12 mouse cellular contexts compared by ENCODE assay signal in the genomic region with DNA sequence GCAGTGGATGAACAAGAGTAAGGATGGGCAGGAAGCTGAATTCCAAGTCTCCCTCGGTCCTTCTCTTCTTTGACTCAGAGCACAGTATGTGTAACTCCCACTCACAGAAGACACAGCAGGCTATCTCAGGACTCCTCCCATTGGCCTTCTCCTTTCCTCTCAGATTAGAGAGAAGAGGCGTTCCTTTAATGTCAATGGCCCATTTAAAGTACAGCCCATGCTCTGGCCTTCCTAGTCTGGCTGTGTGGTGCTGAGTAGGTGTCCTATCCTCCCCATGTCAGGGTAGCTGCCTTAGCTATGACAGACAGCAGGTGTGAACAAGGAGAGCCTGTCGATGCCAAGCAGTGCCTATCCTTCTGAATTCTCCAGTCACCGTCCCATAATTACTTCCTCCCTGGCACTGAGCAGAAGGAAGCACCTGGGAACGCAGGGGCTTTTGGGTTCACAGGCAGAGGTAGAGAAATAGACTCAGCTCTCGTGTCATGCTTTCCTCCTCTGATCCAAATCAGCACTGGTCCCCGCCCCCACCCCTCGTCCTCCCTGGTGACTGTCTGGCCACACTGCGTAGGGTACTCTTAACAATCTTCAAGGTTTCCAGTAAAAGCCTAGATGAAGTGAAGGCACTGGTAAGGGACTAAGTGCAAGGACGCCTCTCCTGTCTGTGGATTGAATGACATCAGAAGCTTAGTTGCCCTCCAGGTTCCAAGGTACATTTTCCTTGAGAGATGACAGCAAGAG.
DNase-seq lines count a peak whose midpoint lies in the region; ATAC-seq and TF ChIP-seq lines count a peak whose summit lies in the region.
"Had no signal": no experiment of that assay in that cellular context is flagged by ENCODE, and none has a peak within 500 bp of the region (broad histone marks: within the 10 kb centered on the region; RNA-seq: fewer than 3 reads in every experiment).

No protein-coding gene starts in this region.

- peak overlapping the region; percentile 84 for H3K27ac ChIP-seq in forebrain, embryonic 16.5 days (ENCODE audit: low read length)
- no peak overlapping the region for H3K27ac ChIP-seq in limb, embryonic 13.5 days
- no peak overlapping the region for H3K27ac ChIP-seq in left cerebral cortex, adult 2 months
- H3K27ac ChIP-seq: liver, embryonic 12.5 days; macrophage had no signal

- H3K4me3 ChIP-seq in forebrain, embryonic 16.5 days (replicated peaks; ENCODE audit: low read length) = no peak overlapping the region
- no peak overlapping the region for H3K4me3 ChIP-seq in limb, embryonic 13.5 days
- no peak overlapping the region for H3K4me3 ChIP-seq in left cerebral cortex, adult 2 months
- H3K4me3 ChIP-seq: heart, embryonic 12.5 days; liver, embryonic 12.5 days had no signal

- no peak for ATAC-seq in forebrain, embryonic 16.5 days
- ATAC-seq in limb, embryonic 13.5 days (ENCODE audit: low FRiP score, low read depth) = no peak
- ATAC-seq: liver, embryonic 12.5 days had no signal

- 20% methylated on average over 10 of the region's 10 CpGs for WGBS in forebrain, embryonic 16.5 days
- 43% methylated on average over 10 of the region's 10 CpGs for WGBS in limb, embryonic 13.5 days

- DNase-seq in R1 (ENCODE audit: low read depth, low spot score) (peak; percentile 41), ZHBTc4 (ENCODE audit: low read depth, low spot score) (peak; percentile 31)
- no peak for DNase-seq in layer of hippocampus, adult 9-10 months (ENCODE audit: low spot score)
- no peak for DNase-seq in lung, adult 18-20 months
- DNase-seq in left cerebral cortex, adult 2 months (ENCODE audit: extremely low spot score in 1 of 2, low spot score in 2 of 2) = no peak
- no peak for DNase-seq in layer of hippocampus, adult 18-20 months (ENCODE audit: low spot score in 2 of 2)
- DNase-seq: spleen, adult 18-20 months had no signal

- no peaks in the 10 kb centered on the region for H3K36me3 ChIP-seq in forebrain, embryonic 16.5 days (ENCODE audit: control insufficient read depth, insufficient read depth)
- H3K36me3 ChIP-seq in limb, embryonic 13.5 days = no peaks in the 10 kb centered on the region
- H3K36me3 ChIP-seq: heart, embryonic 12.5 days; liver, embryonic 12.5 days had no signal

- TF ChIP-seq CTCF in left cerebral cortex, adult 2 months (IDR thresholded peaks at IDR 0.05) = no peak

- intact Hi-C loops in left cerebral cortex, adult 2 months (cut with DNase I) = loop anchor here (10.0 kb wide), 1 partner anchor 531 kb away; no protein-coding TSS in a partner anchor

- peak overlapping the region; percentile 43 for H3K4me2 ChIP-seq in forebrain, embryonic 16.5 days (ENCODE audit: low read length)
- H3K4me2 ChIP-seq in limb, embryonic 13.5 days (replicated peaks) = 0 out of 2 replicates have a peak overlapping the region, but pooled peaks have one; percentile 42
- H3K4me2 ChIP-seq: liver, embryonic 12.5 days had no signal

- no peaks in the 10 kb centered on the region for H3K27me3 ChIP-seq in forebrain, embryonic 16.5 days (replicated peaks; ENCODE audit: control insufficient read depth, insufficient read depth, low read length)
- no peaks in the 10 kb centered on the region for H3K27me3 ChIP-seq in limb, embryonic 13.5 days
- H3K27me3 ChIP-seq: heart, embryonic 12.5 days had no signal

- no peaks in the 10 kb centered on the region for H3K9me3 ChIP-seq in forebrain, embryonic 16.5 days (ENCODE audit: control insufficient read depth, low read length)
- H3K9me3 ChIP-seq in limb, embryonic 13.5 days = no peaks in the 10 kb centered on the region
- H3K9me3 ChIP-seq: heart, embryonic 12.5 days; liver, embryonic 12.5 days had no signal

- H3K9ac ChIP-seq in forebrain, embryonic 16.5 days (replicated peaks; ENCODE audit: low read depth, low read length) = peak overlapping the region; percentile 28; the same call in 1 of the 2 replicates
- H3K9ac ChIP-seq in limb, embryonic 13.5 days = no peak overlapping the region
- H3K9ac ChIP-seq: heart, embryonic 12.5 days; liver, embryonic 12.5 days had no signal

- peaks cover 40% of the 10 kb centered on the region for H3K4me1 ChIP-seq in forebrain, embryonic 16.5 days (replicated peaks; ENCODE audit: control insufficient read depth, insufficient read depth, low read length)
- H3K4me1 ChIP-seq in limb, embryonic 13.5 days = peaks cover 27% of the 10 kb centered on the region
- H3K4me1 ChIP-seq: liver, embryonic 12.5 days had no signal

Comparison
In these comparisons a context has a peak if more than half of its experiments do, and no peak if none do; other contexts are left out.
1. DNase-seq: peak in R1 (single experiment) and ZHBTc4 (single experiment); none in layer of hippocampus, adult 9-10 months (single experiment), lung, adult 18-20 months (0 of 2), left cerebral cortex, adult 2 months (0 of 2) and layer of hippocampus, adult 18-20 months (0 of 2).